Mouse (Mus musculus) embryonic facial prominence, embryonic 15.5 days (tissue): Measurements from ENCODE around the gene Usp33. TPM values are rescaled to one million over a fixed set of nuclear protein-coding genes. Genes with fewer than 3 reads are reported as not detected.

Experiments used
- ATAC-seq: fragments of 200-750 bp; cut with Nextera tagmentation; 2 replicates; pipeline ENCODE4 v1.8.0; 2017; ENCODE audit warnings: low read depth, moderate TSS enrichment; ENCODE audit not compliant: insufficient number of reproducible peaks, low FRiP score, low TSS enrichment
- H3K27ac ChIP-seq: fragments of 300-500 bp; sonication (generic); replicated peaks from 2 replicates; pipeline ENCODE4 v1.5.1; 2015; ENCODE audit warnings: mild to moderate bottlenecking, inconsistent platforms
- H3K27me3 ChIP-seq: fragments of 300-500 bp; sonication (generic); 2 replicates; pipeline ENCODE4 v1.6.1; 2015; ENCODE audit warnings: inconsistent platforms
- H3K36me3 ChIP-seq: fragments of 300-500 bp; sonication (generic); 2 replicates; pipeline ENCODE4 v1.6.1; 2015; ENCODE audit warnings: mild to moderate bottlenecking, inconsistent platforms
- H3K4me1 ChIP-seq: fragments of 300-500 bp; sonication (generic); 2 replicates; pipeline ENCODE4 v1.6.1; 2015; ENCODE audit warnings: inconsistent platforms
- H3K4me2 ChIP-seq: fragments of 300-500 bp; sonication (generic); replicated peaks from 2 replicates; pipeline ENCODE4 v1.6.1; 2015; ENCODE audit warnings: mild to moderate bottlenecking, inconsistent platforms
- H3K4me3 ChIP-seq: fragments of 300-500 bp; sonication (generic); replicated peaks from 2 replicates; pipeline ENCODE4 v1.5.1; 2015; ENCODE audit warnings: mild to moderate bottlenecking, inconsistent platforms
- H3K9ac ChIP-seq: fragments of 300-500 bp; sonication (generic); 2 replicates; pipeline ENCODE4 v1.6.1; 2015; ENCODE audit warnings: inconsistent platforms
- H3K9me3 ChIP-seq: fragments of 300-500 bp; sonication (generic); replicated peaks from 2 replicates; pipeline ENCODE4 v1.6.1; 2016; ENCODE audit warnings: inconsistent platforms
- WGBS: fragments of 180-500 bp; shearing (Covaris S2); methylation state at CpG from one replicate; pipeline ENCODE4 v1.1.7; 2015; 5-methylcytosine and 5-hydroxymethylcytosine counted together
- polyA plus RNA-seq: library from polyadenylated mRNA; unstranded; fragments of >200 nt; fragmentation: Nextera tagmentation; extraction: Ambion mirVana; gene quantifications from 2 replicates; pipeline ENCODE4 v1.2.1, GENCODE M21; 2015

Gene Usp33
- polyA plus RNA-seq, 1 experiment from 2014 or later: 44.5 TPM

- H3K9me3 ChIP-seq: no peaks in the 10 kb centered on the region
- ATAC-seq: no peak
- no peaks in the 10 kb centered on the region for H3K27me3 ChIP-seq
- H3K36me3 ChIP-seq: no peaks in the 10 kb centered on the region
- WGBS: 90% methylated on average over 7 of the region's 7 CpGs
- H3K9ac ChIP-seq: no peak overlapping the region
- H3K4me2 ChIP-seq: no peak overlapping the region
- no peak overlapping the region for H3K27ac ChIP-seq
- H3K4me1 ChIP-seq: peaks cover 20% of the 10 kb centered on the region
- no peak overlapping the region for H3K4me3 ChIP-seq
These were observed 59.1 kb downstream of the Usp33 start for GRCm38 (mm10) chr3:152405420-152405819.

GRCm38 (mm10) chr3:152405978-152406640 is 59.8 kb downstream of the Usp33 start:
- Histone ChIP-seq H3K9ac (no peak overlapping the region), H3K4me3 (no peak overlapping the region), H3K4me2 (no peak overlapping the region), H3K27ac (no peak overlapping the region), H3K27me3 (no peaks in the 10 kb centered on the region), H3K36me3 (no peaks in the 10 kb centered on the region), H3K9me3 (no peaks in the 10 kb centered on the region), H3K4me1 (peaks cover 17% of the 10 kb centered on the region)
- 78% methylated on average over 4 of the region's 4 CpGs for WGBS
- no peak for ATAC-seq

GRCm38 (mm10) chr3:152410980-152411551 is 64.8 kb downstream of the Usp33 start:
- Histone ChIP-seq H3K36me3 (no peaks in the 10 kb centered on the region), H3K4me1 (0 out of 2 replicates have a peak, but pooled peaks cover 3% of the 10 kb centered on the region)
- 71% methylated on average over 7 of the region's 7 CpGs for WGBS

GRCm38 (mm10) chr3:152412362-152412761 is 66.1 kb downstream of the Usp33 start:
- Histone ChIP-seq H3K36me3 (no peaks in the 10 kb centered on the region), H3K4me2 (no peak overlapping the region), H3K4me1 (no peaks in the 10 kb centered on the region), H3K27ac (no peak overlapping the region), H3K27me3 (no peaks in the 10 kb centered on the region), H3K4me3 (no peak overlapping the region), H3K9me3 (no peaks in the 10 kb centered on the region), H3K9ac (no peak overlapping the region)
- WGBS: 67% methylated on average over 4 of the region's 4 CpGs
- no peak for ATAC-seq

More at GRCm38 (mm10) chr3:152410980-152411551, 64.8 kb downstream of the Usp33 start:
- no peaks in the 10 kb centered on the region for H3K27me3 ChIP-seq
- no peak overlapping the region for H3K27ac ChIP-seq
- H3K4me3 ChIP-seq: no peak overlapping the region
- no peak overlapping the region for H3K9ac ChIP-seq
- no peak for ATAC-seq
- no peak overlapping the region for H3K4me2 ChIP-seq
- H3K9me3 ChIP-seq: no peaks in the 10 kb centered on the region

- Histone ChIP-seq H3K9ac (no peak overlapping the region), H3K4me2 (no peak overlapping the region), H3K27me3 (no peaks in the 10 kb centered on the region), H3K36me3 (peaks cover 24% of the 10 kb centered on the region), H3K9me3 (no peaks in the 10 kb centered on the region), H3K27ac (no peak overlapping the region), H3K4me1 (no peaks in the 10 kb centered on the region), H3K4me3 (no peak overlapping the region)
- 93% methylated on average over 8 of the region's 8 CpGs for WGBS
- ATAC-seq: no peak
These were observed 82.6 kb downstream of the Usp33 start for GRCm38 (mm10) chr3:152428925-152429324.

- Histone ChIP-seq H3K4me1 (no peaks in the 10 kb centered on the region), H3K36me3 (peaks cover 17% of the 10 kb centered on the region), H3K27me3 (no peaks in the 10 kb centered on the region), H3K4me3 (no peak overlapping the region), H3K4me2 (no peak overlapping the region), H3K27ac (no peak overlapping the region), H3K9ac (no peak overlapping the region), H3K9me3 (no peaks in the 10 kb centered on the region)
- 94% methylated on average over 7 of the region's 7 CpGs for WGBS
- ATAC-seq: no peak
These were observed 86.4 kb downstream of the Usp33 start for GRCm38 (mm10) chr3:152432677-152433076.

GRCm38 (mm10) chr3:152435590-152435989 is 89.3 kb downstream of the Usp33 start:
- H3K4me1 ChIP-seq: no peaks in the 10 kb centered on the region
- ATAC-seq: no peak
- no peak overlapping the region for H3K27ac ChIP-seq
- H3K36me3 ChIP-seq: peaks cover 8% of the 10 kb centered on the region; the same call in 1 of the 2 replicates
- no peak overlapping the region for H3K9ac ChIP-seq
- no peaks in the 10 kb centered on the region for H3K27me3 ChIP-seq
- no peak overlapping the region for H3K4me3 ChIP-seq
- H3K4me2 ChIP-seq: no peak overlapping the region
- no peaks in the 10 kb centered on the region for H3K9me3 ChIP-seq

- H3K27me3 ChIP-seq: no peaks in the 10 kb centered on the region
- no peak overlapping the region for H3K4me3 ChIP-seq
- H3K4me1 ChIP-seq: no peaks in the 10 kb centered on the region
- H3K9me3 ChIP-seq: no peaks in the 10 kb centered on the region
- H3K9ac ChIP-seq: no peak overlapping the region
- no peak for ATAC-seq
- H3K27ac ChIP-seq: no peak overlapping the region
- H3K4me2 ChIP-seq: no peak overlapping the region
- WGBS: 96% methylated on average over 7 of the region's 7 CpGs
- peaks cover 7% of the 10 kb centered on the region; the same call in 1 of the 2 replicates for H3K36me3 ChIP-seq
These were observed 91.8 kb downstream of the Usp33 start for GRCm38 (mm10) chr3:152438068-152438467.

- H3K9ac ChIP-seq: no peak overlapping the region
- no peak overlapping the region for H3K4me2 ChIP-seq
- no peak overlapping the region for H3K27ac ChIP-seq
- H3K4me3 ChIP-seq: no peak overlapping the region
- no peaks in the 10 kb centered on the region for H3K27me3 ChIP-seq
- peaks cover 7% of the 10 kb centered on the region; the same call in 1 of the 2 replicates for H3K36me3 ChIP-seq
- 93% methylated on average over 4 of the region's 4 CpGs for WGBS
- no peaks in the 10 kb centered on the region for H3K9me3 ChIP-seq
- no peaks in the 10 kb centered on the region for H3K4me1 ChIP-seq
- ATAC-seq: no peak
These were observed 96.5 kb downstream of the Usp33 start for GRCm38 (mm10) chr3:152442795-152443194.

Other genes starting within 250 kb of the Usp33 start
- 4.5 and 8.6 TPM in 2 replicates for gene Gipc2, start 180.2 kb upstream of the Usp33 start, polyA plus RNA-seq
- gene Dnajb4, start 136.2 kb upstream of the Usp33 start, polyA plus RNA-seq: 33.8 and 34.2 TPM in 2 replicates
- gene Fubp1, start 136.1 kb upstream of the Usp33 start, polyA plus RNA-seq: 202 and 211 TPM in 2 replicates
- 23.5 and 27.2 TPM in 2 replicates for gene Nexn, start 80.1 kb upstream of the Usp33 start, polyA plus RNA-seq
- gene Miga1, start 6.1 kb upstream of the Usp33 start, polyA plus RNA-seq: 15.8 and 17.1 TPM in 2 replicates
- gene Zzz3, start 49.0 kb downstream of the Usp33 start, polyA plus RNA-seq: 40.9 and 44.1 TPM in 2 replicates